Mouse (Mus musculus) stomach, embryonic 15.5 days (tissue): Measurements from ENCODE around the gene Hoxb6. TPM values are rescaled to one million over a fixed set of nuclear protein-coding genes. Genes with fewer than 3 reads are reported as not detected.

Source experiments
- ATAC-seq: fragments of 200-750 bp; cut with Nextera tagmentation; 2 replicates; pipeline ENCODE4 v1.8.0; 2017; ENCODE audit warnings: low read depth, moderate number of reproducible peaks, moderate TSS enrichment; ENCODE audit not compliant: insufficient read depth, low FRiP score
- H3K27ac ChIP-seq: fragments of 300-500 bp; sonication (generic); 2 replicates; pipeline ENCODE4 v1.5.1; 2015; ENCODE audit warnings: mild to moderate bottlenecking, inconsistent platforms
- H3K27me3 ChIP-seq: fragments of 300-500 bp; sonication (generic); replicated peaks from 2 replicates; pipeline ENCODE4 v1.6.1; 2015; ENCODE audit warnings: inconsistent platforms
- H3K36me3 ChIP-seq: fragments of 300-500 bp; sonication (generic); 2 replicates; pipeline ENCODE4 v1.6.1; 2015; ENCODE audit warnings: inconsistent platforms
- H3K4me1 ChIP-seq: fragments of 300-500 bp; sonication (generic); 2 replicates; pipeline ENCODE4 v1.6.1; 2015; ENCODE audit warnings: inconsistent platforms
- H3K4me2 ChIP-seq: fragments of 300-500 bp; sonication (generic); 2 replicates; pipeline ENCODE4 v1.6.1; 2015; ENCODE audit warnings: mild to moderate bottlenecking, inconsistent platforms
- H3K4me3 ChIP-seq: fragments of 300-500 bp; sonication (generic); replicated peaks from 2 replicates; pipeline ENCODE4 v1.5.1; 2015; ENCODE audit warnings: inconsistent platforms
- H3K9ac ChIP-seq: fragments of 300-500 bp; sonication (generic); 2 replicates; pipeline ENCODE4 v1.6.1; 2015; ENCODE audit warnings: inconsistent platforms
- H3K9me3 ChIP-seq: fragments of 300-500 bp; sonication (generic); 2 replicates; pipeline ENCODE4 v1.6.1; 2016; ENCODE audit warnings: inconsistent platforms
- WGBS: fragments of 180-500 bp; shearing (Covaris S2); methylation state at CpG from one replicate; pipeline ENCODE4 v1.1.7; 2015; 5-methylcytosine and 5-hydroxymethylcytosine counted together
- polyA plus RNA-seq: library from polyadenylated mRNA; unstranded; fragments of >200 nt; fragmentation: Nextera tagmentation; extraction: Ambion mirVana; gene quantifications from 2 replicates; pipeline ENCODE4 v1.2.1, GENCODE M21; 2015

Hoxb6 gene
- polyA plus RNA-seq = 7.5 and 10.7 TPM in 2 replicates

DNA sequence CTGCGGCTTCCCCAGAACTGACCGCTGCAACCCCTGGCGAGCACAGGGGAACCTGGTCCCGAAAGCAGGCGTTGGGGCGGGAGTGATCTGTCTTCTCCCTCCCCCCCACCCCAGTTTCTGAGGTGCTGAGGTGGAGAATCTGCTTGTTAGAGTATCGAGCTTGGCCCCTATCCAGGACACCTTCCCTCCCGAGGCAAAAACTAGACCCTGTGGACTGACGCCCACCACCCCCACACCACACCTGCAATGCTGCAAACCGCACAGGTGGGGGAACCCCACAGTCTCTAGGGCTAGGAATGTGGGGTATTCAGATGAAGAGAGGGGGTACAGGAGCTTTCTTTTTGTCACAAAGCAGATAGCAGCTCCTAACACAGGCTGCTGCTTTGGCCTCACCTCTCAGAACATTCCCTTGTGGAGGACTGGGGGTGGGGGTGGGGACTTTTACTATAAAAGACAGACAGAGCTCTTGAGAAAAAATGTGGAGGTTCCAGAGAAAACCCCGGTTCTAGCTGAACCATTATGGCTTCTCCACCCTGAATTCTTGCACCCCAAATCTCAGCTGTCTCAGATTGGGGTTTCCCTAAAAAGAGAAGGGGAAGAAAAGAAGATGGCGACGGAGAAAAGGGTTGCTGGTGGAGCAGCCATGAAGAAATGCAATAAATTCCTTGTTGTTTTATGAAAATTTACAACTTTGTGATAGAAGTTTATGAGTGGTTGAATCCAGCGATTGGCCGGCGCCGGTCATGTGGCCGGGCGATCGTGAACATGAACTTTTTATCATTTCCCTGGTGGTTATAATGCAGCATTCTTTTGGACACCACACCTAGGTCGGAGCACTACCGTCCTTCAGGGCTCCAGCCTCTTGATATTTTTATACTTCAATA, at the start of gene Hoxb6:
TSS of gene Hoxb6 (plus strand) at position 796 of the 884 bp plus-strand sequence.
- Histone ChIP-seq H3K4me1 (peaks cover 6% of the 10 kb centered on the region), H3K27ac (peak within 1 kb of the TSS; percentile 7), H3K27me3 (peaks cover 80% of the 10 kb centered on the region), H3K9me3 (no peaks in the 10 kb centered on the region), H3K36me3 (no peaks in the 10 kb centered on the region), H3K9ac (0 out of 2 replicates have a peak within 1 kb of the TSS, but pooled peaks have one; percentile 12), H3K4me3 (peak within 1 kb of the TSS; percentile 45), H3K4me2 (peak within 1 kb of the TSS; percentile 51)
- 14% methylated on average over 22 of the region's 22 CpGs for WGBS
- no peak for ATAC-seq

DNA sequence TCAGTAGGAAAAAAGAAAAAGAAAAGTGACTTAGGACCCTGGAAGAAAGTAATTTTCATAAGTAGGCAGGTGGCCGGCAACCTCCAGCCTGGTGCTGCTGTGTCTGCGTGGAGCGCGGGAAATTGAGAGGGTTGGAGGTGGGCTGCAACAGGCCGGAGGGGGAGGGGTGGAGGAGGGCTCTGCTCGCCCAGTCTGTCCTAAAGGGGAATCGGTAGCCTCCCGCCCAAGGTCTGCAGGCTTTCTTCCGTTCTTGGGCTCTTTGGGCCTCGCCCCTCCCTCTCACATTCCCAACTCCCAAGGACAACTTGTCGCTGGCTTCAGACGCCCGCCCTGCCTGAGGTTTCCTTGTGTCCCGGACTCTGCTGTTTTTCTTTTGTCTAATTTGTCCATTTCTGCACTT, 41.4 kb upstream of the Hoxb6 start:
- Histone ChIP-seq H3K9ac (no peak overlapping the region), H3K4me2 (no peak overlapping the region), H3K27ac (no peak overlapping the region), H3K4me3 (no peak overlapping the region), H3K4me1 (peaks cover 9% of the 10 kb centered on the region; the same call in 1 of the 2 replicates), H3K9me3 (no peaks in the 10 kb centered on the region), H3K36me3 (no peaks in the 10 kb centered on the region), H3K27me3 (peaks cover 72% of the 10 kb centered on the region)
- 1% methylated on average over 14 of the region's 14 CpGs for WGBS
- no peak for ATAC-seq

DNA sequence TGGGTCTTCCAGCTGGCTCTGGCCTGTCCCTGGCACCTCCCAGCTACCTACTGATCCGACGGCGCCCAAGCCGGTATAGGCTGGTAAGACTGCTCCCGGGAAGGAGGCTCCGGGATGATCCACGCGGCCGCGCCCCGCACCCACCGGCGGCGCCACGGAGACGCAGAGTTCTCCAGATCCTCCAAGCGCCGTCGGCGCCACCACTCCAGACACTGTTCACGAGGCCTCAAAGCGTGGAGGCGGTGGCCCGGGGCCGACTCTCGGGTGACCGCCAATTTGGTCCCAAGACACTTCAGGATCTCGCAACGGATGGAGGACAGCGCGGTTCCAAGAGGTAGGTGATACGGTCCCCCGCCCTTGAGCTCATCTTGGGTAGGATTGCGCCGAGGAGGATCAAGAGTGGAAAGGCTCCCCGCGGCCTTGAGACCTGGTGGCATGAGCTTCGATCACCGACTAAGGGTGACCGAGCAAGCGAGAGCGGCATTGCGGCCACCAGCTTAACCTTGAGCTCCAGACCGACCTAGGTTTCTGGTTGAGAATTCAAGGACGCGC, 40.7 kb upstream of the Hoxb6 start:
- peaks cover 9% of the 10 kb centered on the region; the same call in 1 of the 2 replicates for H3K4me1 ChIP-seq
- H3K27me3 ChIP-seq = peaks cover 76% of the 10 kb centered on the region
- H3K4me3 ChIP-seq = 0 out of 2 replicates have a peak overlapping the region, but pooled peaks have one; percentile 5
- WGBS = 1% methylated on average over 45 of the region's 46 CpGs
- H3K9ac ChIP-seq = no peak overlapping the region
- ATAC-seq = no peak
- no peaks in the 10 kb centered on the region for H3K9me3 ChIP-seq
- no peaks in the 10 kb centered on the region for H3K36me3 ChIP-seq
- H3K27ac ChIP-seq = no peak overlapping the region
- no peak overlapping the region for H3K4me2 ChIP-seq

DNA sequence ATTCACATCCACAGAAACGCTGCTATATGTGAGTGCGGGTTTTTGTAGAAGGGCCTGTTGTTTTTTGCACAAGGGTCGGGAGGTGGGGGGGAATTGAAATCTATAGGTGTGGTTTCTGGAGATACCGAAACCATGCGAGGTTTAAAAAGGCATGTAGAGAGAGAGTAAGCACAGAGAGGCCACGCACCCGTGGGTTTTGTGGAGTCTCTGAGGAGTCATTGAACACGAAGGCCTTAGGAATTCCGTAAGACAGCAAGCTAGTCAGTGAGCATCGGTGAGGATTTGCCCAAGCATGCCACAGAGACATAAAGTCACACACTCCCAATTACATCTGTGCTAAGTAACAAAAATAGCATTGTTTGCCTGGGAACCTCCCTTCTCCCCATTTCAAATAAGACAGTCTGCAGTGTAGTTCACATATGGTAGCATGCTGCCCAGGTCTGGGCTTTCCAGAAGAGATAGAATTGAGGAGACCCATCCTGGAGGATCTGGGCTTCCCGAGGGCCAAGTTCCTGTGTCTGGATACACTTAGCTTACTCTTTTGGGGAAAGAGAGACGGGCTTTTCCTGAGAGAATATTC, 39.6 kb upstream of the Hoxb6 start:
- Histone ChIP-seq H3K4me2 (no peak overlapping the region), H3K4me3 (no peak overlapping the region), H3K27ac (no peak overlapping the region), H3K4me1 (peaks cover 9% of the 10 kb centered on the region; the same call in 1 of the 2 replicates), H3K9me3 (no peaks in the 10 kb centered on the region), H3K27me3 (peaks cover 85% of the 10 kb centered on the region), H3K36me3 (no peaks in the 10 kb centered on the region), H3K9ac (no peak overlapping the region)
- no peak for ATAC-seq
- WGBS = 5% methylated on average over 12 of the region's 12 CpGs

DNA sequence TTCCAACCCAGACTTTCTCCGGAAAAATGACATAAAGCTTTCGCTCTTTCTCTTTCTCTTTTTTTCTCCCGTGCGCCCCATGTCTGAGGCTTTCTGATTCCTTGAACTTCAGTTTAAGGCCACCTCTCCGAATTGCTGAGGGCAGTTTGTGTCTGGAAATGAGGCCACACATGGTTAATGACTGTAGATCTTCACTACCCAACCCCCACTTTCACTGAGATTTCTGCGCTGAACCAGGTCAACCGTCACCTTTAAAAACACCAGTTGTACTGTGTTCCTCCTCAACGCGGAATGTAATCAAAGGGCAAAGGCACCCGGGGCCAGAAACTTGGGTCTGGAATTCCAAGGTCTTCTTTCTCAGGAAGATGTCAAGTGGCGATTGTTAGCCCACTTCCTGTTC, 38.1 kb upstream of the Hoxb6 start:
- no peak for ATAC-seq
- Histone ChIP-seq H3K9me3 (no peaks in the 10 kb centered on the region), H3K9ac (no peak overlapping the region), H3K4me1 (peaks cover 9% of the 10 kb centered on the region; the same call in 1 of the 2 replicates), H3K4me2 (no peak overlapping the region), H3K36me3 (no peaks in the 10 kb centered on the region), H3K27me3 (peaks cover 95% of the 10 kb centered on the region), H3K27ac (no peak overlapping the region), H3K4me3 (no peak overlapping the region)
- WGBS = 4% methylated on average over 11 of the region's 11 CpGs

DNA sequence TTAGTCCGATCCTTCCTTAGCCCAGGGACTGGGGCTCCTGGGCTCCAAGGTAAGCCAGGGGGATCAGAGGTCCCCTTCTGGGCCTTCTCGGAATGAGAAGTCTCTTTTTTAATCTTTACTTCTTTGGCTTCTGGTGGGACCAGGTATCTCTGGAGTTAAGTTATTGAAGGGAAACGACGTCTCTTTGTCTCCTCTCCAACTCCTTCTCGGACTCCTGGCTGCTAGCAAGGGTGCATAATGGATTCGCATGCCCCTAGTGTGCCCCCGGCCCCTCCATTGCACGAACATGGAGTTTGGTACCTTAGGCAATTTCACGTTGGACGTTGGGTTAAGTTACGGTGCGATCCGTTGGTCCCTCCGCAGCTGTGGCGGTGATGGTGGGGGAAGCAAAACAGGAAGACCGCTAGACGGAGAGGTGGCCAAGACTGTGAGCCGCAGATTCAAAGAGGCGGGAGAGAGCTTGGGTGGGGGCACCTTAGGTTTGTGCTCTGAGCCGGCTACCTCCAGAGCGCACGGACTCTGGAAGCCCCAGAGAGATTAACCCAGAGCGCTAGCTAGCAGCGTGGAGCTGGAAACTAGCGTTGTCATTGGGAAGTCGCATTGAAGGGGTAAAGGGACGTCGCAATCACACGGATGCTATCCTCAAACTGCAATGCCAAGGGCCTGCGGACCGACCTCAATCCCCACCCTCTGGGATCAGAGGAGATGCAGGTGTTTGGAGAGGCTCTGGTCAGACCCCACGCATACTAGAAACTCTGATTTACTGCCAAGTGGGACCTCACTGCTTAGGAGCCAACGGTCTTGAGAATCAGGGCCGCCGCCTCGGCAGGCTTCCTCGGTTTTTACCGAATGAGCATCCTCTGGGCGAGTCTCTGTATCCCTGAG, 36.9 kb upstream of the Hoxb6 start:
- Histone ChIP-seq H3K9ac (no peak overlapping the region), H3K4me1 (peaks cover 11% of the 10 kb centered on the region; the same call in 1 of the 2 replicates), H3K4me3 (no peak overlapping the region), H3K36me3 (no peaks in the 10 kb centered on the region), H3K9me3 (no peaks in the 10 kb centered on the region), H3K27me3 (peaks cover 94% of the 10 kb centered on the region), H3K27ac (no peak overlapping the region), H3K4me2 (peak overlapping the region; percentile 2; the same call in 1 of the 2 replicates)
- no peak for ATAC-seq
- 3% methylated on average over 39 of the region's 39 CpGs for WGBS

DNA sequence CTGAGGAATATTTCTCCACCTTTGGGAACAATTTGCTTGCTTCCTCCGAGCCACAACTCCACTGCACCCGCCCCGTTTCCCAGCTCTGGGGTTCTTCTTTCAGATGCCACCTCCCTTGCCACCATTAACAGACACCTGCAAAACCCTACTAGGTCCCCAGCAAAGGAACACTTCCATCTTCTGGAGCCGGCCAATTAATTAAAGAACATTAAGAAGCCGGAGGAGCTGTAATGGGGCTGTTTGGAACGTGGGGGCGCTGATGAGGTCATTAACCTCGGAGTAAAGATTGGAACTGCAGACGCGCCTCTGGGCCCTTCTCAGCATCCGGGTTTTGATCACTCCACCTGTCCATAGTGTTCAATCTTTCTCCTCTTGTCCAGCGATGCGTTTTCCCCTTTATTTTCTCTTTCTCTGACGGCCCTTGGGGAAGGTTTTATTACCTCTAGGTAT, 36.3 kb upstream of the Hoxb6 start:
- H3K9ac ChIP-seq = no peak overlapping the region
- H3K4me2 ChIP-seq = no peak overlapping the region
- no peak overlapping the region for H3K4me3 ChIP-seq
- H3K4me1 ChIP-seq = peaks cover 9% of the 10 kb centered on the region; the same call in 1 of the 2 replicates
- H3K27me3 ChIP-seq = peaks cover 94% of the 10 kb centered on the region
- H3K36me3 ChIP-seq = no peaks in the 10 kb centered on the region
- no peak overlapping the region for H3K27ac ChIP-seq
- no peak for ATAC-seq
- WGBS = 3% methylated on average over 14 of the region's 14 CpGs
- H3K9me3 ChIP-seq = no peaks in the 10 kb centered on the region

DNA sequence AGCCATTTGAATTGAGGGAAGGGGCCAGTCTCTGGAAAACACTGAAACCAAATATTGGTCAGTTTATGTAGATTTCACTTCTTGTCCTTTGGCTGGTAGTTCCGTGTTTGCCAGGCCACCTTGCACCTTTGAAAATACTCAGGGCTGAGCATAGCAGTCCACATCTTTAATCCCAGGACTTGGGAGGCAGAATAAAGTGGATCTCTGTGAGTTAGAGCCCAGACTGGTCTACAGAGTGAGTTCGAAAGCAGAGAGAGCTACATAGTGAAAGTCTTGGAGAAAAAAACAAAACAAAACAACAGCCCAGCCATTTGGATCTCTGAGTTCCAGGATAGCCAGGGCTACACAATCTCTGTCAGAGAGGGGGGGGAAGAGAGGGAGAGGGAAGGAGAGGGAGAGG, 35.1 kb upstream of the Hoxb6 start:
- Histone ChIP-seq H3K27me3 (peaks cover 96% of the 10 kb centered on the region), H3K4me3 (no peak overlapping the region), H3K4me1 (0 out of 2 replicates have a peak, but pooled peaks cover 3% of the 10 kb centered on the region), H3K36me3 (no peaks in the 10 kb centered on the region), H3K9ac (no peak overlapping the region), H3K9me3 (no peaks in the 10 kb centered on the region), H3K27ac (no peak overlapping the region), H3K4me2 (no peak overlapping the region)
- 38% methylated on average over 2 of the region's 2 CpGs for WGBS
- no peak for ATAC-seq

DNA sequence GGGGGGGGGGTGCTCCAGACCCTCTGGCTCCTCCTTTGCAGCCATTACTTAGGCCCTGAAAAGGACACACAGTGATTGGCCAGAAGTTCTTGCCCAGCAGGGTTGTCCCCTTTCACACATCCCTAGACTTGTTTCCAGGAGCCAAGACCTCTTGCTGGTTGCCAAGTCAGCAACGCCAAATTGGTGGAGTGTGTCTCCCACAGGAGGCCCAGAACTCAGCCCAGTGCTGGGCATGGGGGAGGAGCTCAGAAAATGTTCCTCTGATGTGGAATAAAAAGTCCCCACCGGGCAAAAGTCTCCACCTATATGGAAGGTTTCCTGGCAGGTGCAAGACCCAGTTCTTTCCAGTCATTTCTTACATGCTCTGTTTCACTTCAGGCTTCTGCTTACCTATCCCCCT, 33.2 kb upstream of the Hoxb6 start:
- no peak overlapping the region for H3K9ac ChIP-seq
- no peaks in the 10 kb centered on the region for H3K9me3 ChIP-seq
- no peak overlapping the region for H3K27ac ChIP-seq
- H3K4me3 ChIP-seq = no peak overlapping the region
- H3K27me3 ChIP-seq = peaks cover 97% of the 10 kb centered on the region
- 5% methylated on average over 2 of the region's 2 CpGs for WGBS
- H3K36me3 ChIP-seq = no peaks in the 10 kb centered on the region
- no peak overlapping the region for H3K4me2 ChIP-seq
- ATAC-seq = no peak
- H3K4me1 ChIP-seq = 0 out of 2 replicates have a peak, but pooled peaks cover 3% of the 10 kb centered on the region

DNA sequence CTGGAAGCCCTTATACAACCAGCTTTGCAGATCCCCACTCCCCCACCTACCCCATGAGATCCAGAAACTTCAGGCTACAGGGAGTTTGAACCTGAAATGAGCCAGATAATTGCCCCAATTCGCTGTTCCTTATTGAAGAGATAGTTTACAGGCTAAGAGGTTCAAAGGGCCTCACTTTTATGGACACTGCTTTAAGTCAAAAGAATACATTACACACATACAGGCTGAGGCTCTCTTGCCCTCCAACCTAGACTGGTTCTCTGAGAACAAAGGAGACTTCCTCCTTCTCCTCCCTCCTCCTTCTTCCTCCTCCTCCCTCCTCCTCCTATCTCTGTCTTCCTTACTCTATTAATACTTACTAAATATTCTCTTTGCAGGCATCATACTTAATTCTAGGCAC, 32.8 kb upstream of the Hoxb6 start:
- WGBS = 4% methylated on average over 1 of the region's 1 CpGs
- Histone ChIP-seq H3K27me3 (peaks cover 97% of the 10 kb centered on the region), H3K4me2 (no peak overlapping the region), H3K9me3 (no peaks in the 10 kb centered on the region), H3K4me1 (0 out of 2 replicates have a peak, but pooled peaks cover 3% of the 10 kb centered on the region), H3K36me3 (no peaks in the 10 kb centered on the region), H3K9ac (no peak overlapping the region), H3K4me3 (no peak overlapping the region), H3K27ac (no peak overlapping the region)
- no peak for ATAC-seq

DNA sequence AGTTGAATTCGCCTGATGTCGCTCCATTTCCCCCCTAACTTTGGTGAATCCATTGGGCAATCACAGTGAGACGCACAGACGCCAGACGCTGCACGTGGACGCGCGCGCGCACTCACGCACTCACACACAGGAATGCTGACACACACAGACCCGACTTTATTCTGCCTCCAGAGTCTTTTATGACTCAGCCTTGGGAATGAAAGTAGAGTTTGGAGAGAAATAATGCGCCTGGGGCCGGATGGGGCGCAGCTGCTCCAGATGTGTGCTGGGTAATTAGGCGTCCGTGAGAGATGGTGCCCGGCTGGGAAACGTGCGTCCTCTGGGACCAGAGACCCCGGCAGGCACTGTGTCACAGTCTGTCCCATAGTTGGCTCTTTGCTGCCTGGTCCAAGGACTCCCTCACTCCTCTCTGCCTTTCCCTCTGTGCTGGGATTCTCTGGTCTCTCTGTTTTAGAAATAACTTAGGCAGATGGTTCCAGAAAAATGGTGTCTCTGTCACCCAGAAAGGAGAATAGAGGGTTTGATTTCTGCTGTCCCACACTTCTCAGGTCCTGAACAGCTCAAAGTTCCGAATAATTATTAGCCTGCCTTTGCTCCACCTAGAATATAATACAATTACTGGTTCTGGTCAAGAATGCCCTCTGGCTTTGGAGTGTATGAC, 31.8 kb upstream of the Hoxb6 start:
- Histone ChIP-seq H3K4me3 (no peak overlapping the region), H3K4me2 (no peak overlapping the region)

More for the DNA sequence above, 31.8 kb upstream of the Hoxb6 start:
- ATAC-seq = no peak
- Histone ChIP-seq H3K9me3 (no peaks in the 10 kb centered on the region), H3K4me1 (0 out of 2 replicates have a peak, but pooled peaks cover 3% of the 10 kb centered on the region), H3K27ac (no peak overlapping the region), H3K9ac (no peak overlapping the region), H3K27me3 (peaks cover 98% of the 10 kb centered on the region), H3K36me3 (no peaks in the 10 kb centered on the region)
- 3% methylated on average over 23 of the region's 23 CpGs for WGBS
